Mouse (Mus musculus): ENCODE measurements around the gene Ddx19b. TPM values are rescaled to one million over a fixed set of nuclear protein-coding genes. Genes with fewer than 3 reads are reported as not detected.
"Not testable (repeated sequence)": the region's sequence is repeated elsewhere in the genome, so short reads cannot be mapped to it uniquely, and the experiment has no call there.

Ddx19b gene
- total RNA-seq, 2 experiments from 2014 or later = 11.8 to 13.1 TPM

GRCm38 (mm10) chr8:110963051-110963450 lies 68.5 kb downstream of the Ddx19b start:
- no peak for DNase-seq

DNA sequence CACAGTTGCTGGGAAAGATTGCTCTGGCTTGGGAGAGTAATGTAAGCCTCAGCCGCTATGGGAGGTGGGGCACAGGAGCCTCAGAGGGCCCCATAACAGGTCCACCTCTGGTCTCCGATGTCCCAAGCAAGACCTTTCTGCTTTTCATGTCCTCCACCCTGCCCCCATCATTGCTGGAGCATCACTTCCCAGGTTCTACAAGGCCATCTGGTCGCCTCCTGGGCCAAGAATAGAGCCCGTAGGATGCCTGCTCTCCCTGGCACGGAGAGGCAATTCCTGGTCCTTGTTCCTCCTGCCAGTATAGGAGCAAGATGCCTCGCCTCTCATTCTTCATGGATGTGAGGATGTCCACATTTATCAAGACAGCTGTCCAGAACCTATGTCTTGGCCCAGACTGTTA lies 71.6 kb downstream of the Ddx19b start:
- no peak for DNase-seq

GRCm38 (mm10) chr8:110959071-110959780 lies 72.3 kb downstream of the Ddx19b start:
- no peak for DNase-seq

DNA sequence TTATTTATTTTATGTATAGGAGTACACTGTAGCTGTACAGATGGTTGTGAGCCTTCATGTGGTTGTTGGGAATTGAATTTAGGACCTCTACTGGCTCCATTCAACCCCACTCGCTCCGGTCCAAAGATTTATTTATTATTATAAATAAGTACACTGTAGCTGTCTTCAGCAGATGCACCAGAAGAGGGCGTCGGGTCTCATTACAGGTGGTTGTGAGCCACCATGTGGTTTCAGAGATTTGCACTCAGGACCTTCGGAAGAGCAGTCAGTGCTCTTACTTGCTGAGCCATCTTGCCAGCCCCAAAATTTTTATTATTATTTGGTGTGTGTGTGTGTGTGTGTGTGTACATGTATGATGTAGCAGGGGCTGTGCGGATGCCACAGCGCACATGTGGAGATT lies 73.0 kb downstream of the Ddx19b start:
- DNase-seq = not testable (repeated sequence)

DNA sequence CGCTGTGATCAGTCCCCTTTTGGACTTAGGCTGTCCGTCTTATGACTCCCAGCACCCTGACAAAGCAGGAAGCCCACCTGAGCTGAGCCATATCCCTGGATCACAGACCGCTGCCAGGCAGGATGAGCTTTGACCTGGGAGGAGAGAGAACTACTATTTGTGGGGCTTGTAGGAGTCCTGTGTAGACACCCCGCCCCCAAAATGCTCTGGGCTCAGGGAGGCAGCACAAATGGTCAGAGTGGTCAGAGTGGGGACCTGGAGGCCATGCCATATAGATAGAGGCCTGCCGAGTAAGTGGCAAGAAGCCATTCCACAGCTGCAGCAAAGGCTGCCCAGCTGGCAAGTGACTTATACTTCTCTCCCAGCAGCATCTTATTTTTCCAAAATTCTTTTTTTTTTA lies 73.4 kb downstream of the Ddx19b start:
- DNase-seq = no peak

- peak; percentile 48 for DNase-seq
These were observed 74.1 kb downstream of the Ddx19b start for GRCm38 (mm10) chr8:110957471-110957870.

- DNase-seq = no peak
These were observed 74.7 kb downstream of the Ddx19b start for GRCm38 (mm10) chr8:110956619-110957450.

DNA sequence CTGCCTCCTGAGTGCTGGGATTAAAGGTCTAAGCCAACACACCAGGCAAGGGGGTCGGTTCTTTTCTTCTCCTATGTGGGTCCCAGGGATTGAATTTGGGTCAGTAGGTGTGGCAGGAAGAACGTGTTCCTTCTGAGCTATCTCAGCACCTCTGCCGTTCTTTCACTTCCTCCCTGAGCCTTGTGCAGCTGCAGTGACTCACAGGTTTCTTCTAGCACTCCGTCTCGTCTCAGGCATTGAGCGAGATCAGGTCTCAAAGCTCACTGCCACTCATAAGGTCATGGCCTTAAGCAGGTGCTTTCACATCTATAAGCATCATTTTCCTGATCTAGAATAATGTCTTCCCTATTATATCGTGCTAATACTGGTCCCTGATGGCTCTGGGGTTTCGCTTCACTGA lies 76.8 kb downstream of the Ddx19b start:
- no peak for DNase-seq

Small RNA genes lying within 50 kb of the gene (microRNA-seq; reads per million reads assigned to microRNA genes)
- gene Gm24103 = 0 reads per million in 2 experiments
- gene Mir3473d = 0 to 0.82 reads per million in 2 experiments

Other genes starting within 250 kb of the Ddx19b start
- gene Il34, start 225.8 kb downstream of the Ddx19b start, total RNA-seq (2021) = 1 to 10 TPM; 1.2 to 2.3 TPM
- 10 to 100 TPM; 49.8 to 50.5 TPM for gene Cog4, start 185.2 kb downstream of the Ddx19b start, total RNA-seq (2021)
- gene Sf3b3, start 185.0 kb downstream of the Ddx19b start, total RNA-seq (2021) = 10 to 100 TPM; 61.4 to 64.9 TPM
- gene Fuk, start 129.3 kb downstream of the Ddx19b start, total RNA-seq (2021) = 1 to 10 TPM; 6.6 to 6.9 TPM
- gene St3gal2, start 111.8 kb downstream of the Ddx19b start, total RNA-seq (2021) = 10 to 100 TPM; 36.7 to 38.2 TPM
- 10 to 100 TPM; 46.5 to 49.7 TPM for gene Ddx19a, start 34.0 kb downstream of the Ddx19b start, total RNA-seq (2021)
- gene Aars, start 1.4 kb upstream of the Ddx19b start, total RNA-seq (2021) = 10 to 100 TPM; 50.0 to 55.8 TPM
- not detected for gene Exosc6, start 24.6 kb upstream of the Ddx19b start, total RNA-seq (2021)
- not detected for gene Clec18a, start 60.7 kb upstream of the Ddx19b start, total RNA-seq (2021)
- gene Pdpr, start 62.9 kb upstream of the Ddx19b start, total RNA-seq (2021) = 10 to 100 TPM; 51.7 to 54.3 TPM
- gene Glg1, start 227.5 kb upstream of the Ddx19b start, total RNA-seq (2021) = 100 to 1,000 TPM; 107 TPM